16 mouse cellular contexts compared by ENCODE assay signal in genomic region chr2:156686754-156687153, GRCm38 (mm10).
DNase-seq lines count a peak whose midpoint lies in the region.
"Had no signal": no experiment of that assay in that cellular context is flagged by ENCODE, and none has a peak within 500 bp of the region (broad histone marks: within the 10 kb centered on the region; RNA-seq: fewer than 3 reads in every experiment).

No protein-coding gene starts in this region.

- DNase-seq in cerebellum, postnatal 10 days: peak; percentile 67 to 74
- no peak for DNase-seq in cerebellum, adult 11 months
- peak; percentile 76 for DNase-seq in left cerebral cortex, postnatal 4 days
- no peak for DNase-seq in left cerebral cortex, adult 9 months (ENCODE audit: low spot score in 2 of 2)
- peak; percentile 47 for DNase-seq in retina, postnatal 1 day
- DNase-seq in retina, embryonic 14.5 days (ENCODE audit: low spot score): no peak
- no peak for DNase-seq in kidney, postnatal 14 days
- DNase-seq: adrenal gland, postnatal 10 days; adrenal gland, postnatal 36 days; cerebellum, adult 2 months; cerebellum, adult 9-11 months; cerebellum, postnatal 36 days; gastrocnemius, postnatal 25 days; heart, adult 18-20 months; heart, postnatal 10 days; heart, postnatal 36 days had no signal

- intact Hi-C loops in left cerebral cortex, postnatal 4 days (cut with DNase I): no loop called here

Comparison
In these comparisons a context has a peak if more than half of its experiments do, and no peak if none do; other contexts are left out.
1. DNase-seq: peak in cerebellum, postnatal 10 days (2 of 2), left cerebral cortex, postnatal 4 days (single experiment) and retina, postnatal 1 day (single experiment); none in cerebellum, adult 11 months (single experiment), left cerebral cortex, adult 9 months (0 of 2), retina, embryonic 14.5 days (single experiment) and kidney, postnatal 14 days (single experiment).